Mouse (Mus musculus): ENCODE results near the gene Atp5l.

GRCm38 (mm10) chr9:44882981-44883569 lies 37.5 kb downstream of the Atp5l start:
- TF ChIP-seq CTCF (IDR thresholded peaks at IDR 0.05; ENCODE audit: low read depth) (no peak; the same call in 1 of the 2 replicates), EP300 (IDR thresholded peaks at IDR 0.05; ENCODE audit: low read depth) (no peak)
